In the genomic region with DNA sequence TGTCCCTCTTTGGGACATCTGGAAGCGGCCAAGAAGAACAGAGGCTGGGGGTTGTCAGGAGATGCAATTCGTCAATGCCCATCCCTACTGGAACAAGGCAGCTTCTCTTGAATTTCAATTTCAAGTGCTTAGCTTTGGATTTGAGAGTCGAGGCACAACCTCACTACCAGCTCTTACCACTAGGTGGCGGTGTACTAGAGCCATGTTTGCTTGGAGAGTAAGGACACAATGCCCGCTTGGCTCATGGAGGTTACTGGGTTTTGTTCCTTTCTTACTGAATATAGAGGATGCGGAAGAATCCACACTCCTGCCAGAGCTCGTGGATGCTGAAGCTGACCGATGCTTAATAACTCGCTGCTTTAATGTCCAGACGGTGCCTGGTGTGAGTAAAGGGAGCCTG, we compare ENCODE assay signal across 9 mouse cellular contexts. TPM values are rescaled to one million over a fixed set of nuclear protein-coding genes. Genes with fewer than 3 reads are reported as not detected.
DNase-seq lines count a peak whose midpoint lies in the region; ATAC-seq and TF ChIP-seq lines count a peak whose summit lies in the region.
"Had no signal": no experiment of that assay in that cellular context is flagged by ENCODE, and none has a peak within 500 bp of the region (broad histone marks: within the 10 kb centered on the region; RNA-seq: fewer than 3 reads in every experiment).

No protein-coding gene starts in this region.

- no peak for TF ChIP-seq POLR2A in kidney, adult 2 months (IDR thresholded peaks at IDR 0.05; ENCODE audit: low read depth, low read length)
- TF ChIP-seq POLR2A in cortical plate, adult 2 months (IDR thresholded peaks at IDR 0.05; ENCODE audit: extremely low read depth, insufficient read depth, low read length) = no peak

- H3K4me1 ChIP-seq in kidney, adult 2 months (ENCODE audit: control insufficient read depth, insufficient read depth, low read length) = no peaks in the 10 kb centered on the region
- H3K4me1 ChIP-seq in kidney, embryonic 16.5 days (ENCODE audit: insufficient read depth, low read length) = no peaks in the 10 kb centered on the region
- H3K4me1 ChIP-seq in cortical plate, adult 2 months (ENCODE audit: control insufficient read depth, insufficient read depth, low read length) = no peaks in the 10 kb centered on the region

- H3K4me2 ChIP-seq in kidney, embryonic 16.5 days (replicated peaks; ENCODE audit: low read depth, low read length) = no peak overlapping the region

- intact Hi-C loops in heart, postnatal 36 days (cut with DNase I) = loop anchor here (1.0 kb wide), 1 partner anchor 92 kb away; no protein-coding TSS in a partner anchor
- intact Hi-C loops in left cerebral cortex, postnatal 25 days (cut with DNase I) = loop anchor here (1.0 kb wide), 1 partner anchor 92 kb away; no protein-coding TSS in a partner anchor

- DNase-seq in kidney, adult 2 months = peak; percentile 70
- DNase-seq in adrenal gland, adult 18-20 months (ENCODE audit: low spot score in 2 of 2) = peak; percentile 49 to 67
- DNase-seq in heart, postnatal 36 days = peak; percentile 53 to 65
- DNase-seq in left cerebral cortex, postnatal 25 days (ENCODE audit: low spot score in 2 of 2) = peak; percentile 58 to 77
- peak; percentile 55 for DNase-seq in thymus, postnatal 14 days

- H3K9ac ChIP-seq in kidney, embryonic 16.5 days (replicated peaks; ENCODE audit: low read length) = no peak overlapping the region

- 70% methylated on average over 10 of the region's 10 CpGs for WGBS in kidney, adult 2 months
- 77% methylated on average over 10 of the region's 10 CpGs for WGBS in kidney, embryonic 16.5 days

- no peak overlapping the region for H3K27ac ChIP-seq in kidney, adult 2 months (ENCODE audit: insufficient read depth, low read depth, low read length)
- no peak overlapping the region for H3K27ac ChIP-seq in kidney, embryonic 16.5 days (ENCODE audit: low read length)
- H3K27ac ChIP-seq in cortical plate, adult 2 months (ENCODE audit: insufficient read depth, low read length) = no peak overlapping the region

- no peak overlapping the region for H3K4me3 ChIP-seq in kidney, adult 2 months (ENCODE audit: insufficient read depth, low read depth, low read length)
- no peak overlapping the region for H3K4me3 ChIP-seq in kidney, embryonic 16.5 days (ENCODE audit: low read length)
- H3K4me3 ChIP-seq in cortical plate, adult 2 months (ENCODE audit: insufficient read depth, low read length) = no peak overlapping the region

- peak; percentile 90 for TF ChIP-seq CTCF in kidney, adult 2 months (conservative IDR thresholded peaks at IDR 0.05; ENCODE audit: insufficient read depth, insufficient read length, low read depth, low read length)
- TF ChIP-seq CTCF in cortical plate, adult 2 months (IDR thresholded peaks at IDR 0.05; ENCODE audit: extremely low read depth, insufficient read depth, low read length) = peak; percentile 85

- no peak for ATAC-seq in kidney, embryonic 16.5 days (ENCODE audit: low FRiP score, low TSS enrichment)
- peak; percentile 56 for ATAC-seq in neutrophil, adult 5-6 weeks (ENCODE audit: extremely low read depth, insufficient number of reproducible peaks, low FRiP score, poor library complexity, severe bottlenecking)

- H3K27me3 ChIP-seq in kidney, adult 2 months (replicated peaks; ENCODE audit: control insufficient read depth, insufficient read depth, low read length) = no peaks in the 10 kb centered on the region
- no peaks in the 10 kb centered on the region for H3K27me3 ChIP-seq in kidney, embryonic 16.5 days (ENCODE audit: insufficient read depth, low read length)

- no peaks in the 10 kb centered on the region for H3K36me3 ChIP-seq in kidney, adult 2 months (ENCODE audit: control insufficient read depth, insufficient read depth, low read length)
- H3K36me3 ChIP-seq in kidney, embryonic 16.5 days (ENCODE audit: insufficient read depth, low read length) = no peaks in the 10 kb centered on the region

- no peaks in the 10 kb centered on the region; the same call in 1 of the 2 replicates for H3K9me3 ChIP-seq in kidney, embryonic 16.5 days (ENCODE audit: low read length)

RNA-seq across cellular contexts. Expression of a gene that starts 32.2 kb away (rescaled TPM):
- polyA plus RNA-seq in kidney, adult 2 months (2012; rRNA removed) = not detected in 2 replicates
- not detected in 2 replicates for polyA plus RNA-seq in kidney, embryonic 16.5 days (2015; fragmentation: Nextera tagmentation; extraction: Ambion mirVana)
- not detected for total RNA-seq in adrenal gland, adult 18-20 months (2021)
- 0.06 and 0.54 TPM in 2 replicates for polyA plus RNA-seq in cortical plate, adult 2 months (2012; rRNA removed)
- total RNA-seq in heart, postnatal 36 days (2021) = not detected
- total RNA-seq in left cerebral cortex, postnatal 25 days (2021) = under 1 TPM; 0.18 to 0.46 TPM
- not detected in 2 replicates for total RNA-seq in neutrophil, adult 5-6 weeks (2017)
- polyA plus RNA-seq: gonadal fat pad, adult 2 months had no signal

RNA-seq across cellular contexts. Expression of a gene that starts 35.4 kb away (rescaled TPM):
- not detected in 2 replicates for polyA plus RNA-seq in kidney, adult 2 months (2012; rRNA removed)
- polyA plus RNA-seq in kidney, embryonic 16.5 days (2015; fragmentation: Nextera tagmentation; extraction: Ambion mirVana) = not detected in 2 replicates
- total RNA-seq in adrenal gland, adult 18-20 months (2021) = not detected
- polyA plus RNA-seq in cortical plate, adult 2 months (2012; rRNA removed) = not detected in 2 replicates
- not detected for total RNA-seq in heart, postnatal 36 days (2021)
- total RNA-seq in left cerebral cortex, postnatal 25 days (2021) = not detected
- total RNA-seq in neutrophil, adult 5-6 weeks (2017) = 0.37 TPM in 1 of 2 replicates, not detected in the other
- polyA plus RNA-seq: gonadal fat pad, adult 2 months had no signal
